Mouse (Mus musculus) hindbrain, embryonic 16.5 days (tissue): ENCODE measurements at regions not wholly inside any gene's neighbourhood (a gene's known extent, or its start where the extent isn't known, plus 50 kb on each side); places are given as distances from the start of the nearest gene placed in this dataset.
A peak's percentile ranks its signal among the peaks of the same experiment; 100 is the strongest.

Experiments
- ATAC-seq: fragments of 200-750 bp; cut with Nextera tagmentation; 2 replicates; pipeline ENCODE4 v1.8.0; 2017; ENCODE audit warnings: moderate TSS enrichment, moderate library complexity
- H3K27ac ChIP-seq: fragments of 300-500 bp; sonication (generic); 2 replicates; pipeline ENCODE4 v1.5.1; 2014; ENCODE audit warnings: low read depth, mild to moderate bottlenecking, control low read depth, low read length, moderate library complexity
- H3K27me3 ChIP-seq: fragments of 300-500 bp; sonication (generic); replicated peaks from 2 replicates; pipeline ENCODE4 v1.6.1; 2014; ENCODE audit warnings: low read length; ENCODE audit not compliant: control insufficient read depth, insufficient read depth
- H3K36me3 ChIP-seq: fragments of 300-500 bp; sonication (generic); 2 replicates; pipeline ENCODE4 v1.6.1; 2014; ENCODE audit warnings: mild to moderate bottlenecking, low read length, moderate library complexity, mixed read lengths; ENCODE audit not compliant: control insufficient read depth, insufficient read depth
- H3K4me1 ChIP-seq: fragments of 300-500 bp; sonication (generic); 2 replicates; pipeline ENCODE4 v1.6.1; 2014; ENCODE audit warnings: low read depth, low read length; ENCODE audit not compliant: control insufficient read depth, insufficient read depth
- H3K4me2 ChIP-seq: fragments of 300-500 bp; sonication (generic); 2 replicates; pipeline ENCODE4 v1.6.1; 2014; ENCODE audit warnings: mild to moderate bottlenecking, low read length, control low read depth, moderate library complexity
- H3K4me3 ChIP-seq: fragments of 300-500 bp; sonication (generic); 2 replicates; pipeline ENCODE4 v1.5.1; 2014; ENCODE audit warnings: mild to moderate bottlenecking, low read length, control low read depth, moderate library complexity
- H3K9ac ChIP-seq: fragments of 300-500 bp; sonication (generic); 2 replicates; pipeline ENCODE4 v1.6.1; 2014; ENCODE audit warnings: low read depth, mild to moderate bottlenecking, control low read depth, low read length, moderate library complexity
- H3K9me3 ChIP-seq: fragments of 300-500 bp; sonication (generic); 2 replicates; pipeline ENCODE4 v1.6.1; 2014; ENCODE audit warnings: mild to moderate bottlenecking, low read length, moderate library complexity; ENCODE audit not compliant: control insufficient read depth
- WGBS: fragments of 180-500 bp; shearing (Covaris S2); extraction: QIAGEN DNeasy Blood & Tissue Kit; methylation state at CpG from one replicate; pipeline ENCODE4 v1.1.7; 2014; 5-methylcytosine and 5-hydroxymethylcytosine counted together

- Histone ChIP-seq H3K4me3 (no peak overlapping the region), H3K9ac (no peak overlapping the region), H3K4me2 (no peak overlapping the region), H3K9me3 (no peaks in the 10 kb centered on the region), H3K27ac (no peak overlapping the region), H3K27me3 (no peaks in the 10 kb centered on the region), H3K4me1 (no peaks in the 10 kb centered on the region), H3K36me3 (no peaks in the 10 kb centered on the region)
- WGBS, result 78% methylated on average over 3 of the region's 3 CpGs
- ATAC-seq, result no peak
Measured at GRCm38 (mm10) chr16:13041356-13041755, 68.1 kb upstream of the Ercc4 start.

- no peaks in the 10 kb centered on the region for H3K36me3 ChIP-seq
- no peaks in the 10 kb centered on the region for H3K27me3 ChIP-seq
- H3K27ac ChIP-seq, result no peak overlapping the region
- no peaks in the 10 kb centered on the region for H3K9me3 ChIP-seq
- H3K4me2 ChIP-seq, result no peak overlapping the region
- no peak overlapping the region for H3K9ac ChIP-seq
- H3K4me1 ChIP-seq, result no peaks in the 10 kb centered on the region
- no peak for ATAC-seq
- no peak overlapping the region for H3K4me3 ChIP-seq
- 72% methylated on average over 10 of the region's 10 CpGs for WGBS
Measured at GRCm38 (mm10) chr16:13045079-13045590, 64.3 kb upstream of the Ercc4 start.

DNA sequence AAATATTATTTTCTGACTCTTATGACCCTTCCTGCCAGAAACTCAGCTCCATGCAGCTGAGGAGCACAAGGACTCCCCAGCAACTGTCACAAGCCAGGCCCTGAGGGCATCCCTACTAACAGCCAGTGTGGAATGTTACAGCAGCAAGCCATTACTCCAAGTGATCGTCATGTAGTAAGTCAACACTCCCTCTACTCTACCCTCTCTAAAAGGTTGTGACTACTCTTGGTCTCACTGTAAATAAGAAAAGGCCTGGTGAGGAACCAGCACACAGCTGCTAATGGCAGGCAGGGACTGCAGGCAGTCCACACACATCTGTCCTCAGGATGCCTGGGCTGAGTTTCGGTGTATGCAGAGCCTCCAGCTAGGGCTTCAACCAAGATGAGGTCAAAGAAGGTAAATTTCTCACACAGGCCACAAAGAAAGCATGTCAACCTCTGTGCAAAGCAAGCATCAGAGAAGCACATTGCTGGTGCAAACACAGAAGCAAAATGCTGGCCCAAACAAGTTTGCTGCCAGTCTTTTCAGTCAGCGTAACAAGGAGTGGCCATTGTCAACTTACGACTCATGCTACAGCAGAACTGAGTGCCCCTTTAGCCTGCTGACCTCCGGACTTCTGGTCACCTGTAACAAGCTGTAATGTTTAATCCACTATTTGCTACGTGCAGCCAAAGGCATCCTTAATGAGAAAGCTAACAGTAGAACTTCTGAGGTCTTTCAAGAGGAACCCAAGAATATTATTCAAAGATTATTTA is 62.9 kb upstream of the Ercc4 start:
- H3K4me3 ChIP-seq, result no peak overlapping the region
- no peak overlapping the region for H3K9ac ChIP-seq
- no peak overlapping the region for H3K27ac ChIP-seq
- no peaks in the 10 kb centered on the region for H3K9me3 ChIP-seq
- 80% methylated on average over 6 of the region's 6 CpGs for WGBS
- H3K27me3 ChIP-seq, result no peaks in the 10 kb centered on the region
- no peaks in the 10 kb centered on the region for H3K36me3 ChIP-seq
- no peak for ATAC-seq
- H3K4me1 ChIP-seq, result no peaks in the 10 kb centered on the region
- H3K4me2 ChIP-seq, result no peak overlapping the region

- Histone ChIP-seq H3K36me3 (no peaks in the 10 kb centered on the region), H3K9me3 (no peaks in the 10 kb centered on the region), H3K4me3 (no peak overlapping the region), H3K27me3 (no peaks in the 10 kb centered on the region), H3K27ac (no peak overlapping the region), H3K4me1 (no peaks in the 10 kb centered on the region), H3K9ac (no peak overlapping the region), H3K4me2 (no peak overlapping the region)
- no peak for ATAC-seq
- WGBS, result 95% methylated on average over 4 of the region's 4 CpGs
Measured at GRCm38 (mm10) chr16:13049321-13049720, 60.2 kb upstream of the Ercc4 start.

GRCm38 (mm10) chr16:13050225-13050892 is 59.1 kb upstream of the Ercc4 start:
- H3K4me1 ChIP-seq, result no peaks in the 10 kb centered on the region
- 57% methylated on average over 8 of the region's 8 CpGs for WGBS
- ATAC-seq, result no peak
- no peak overlapping the region for H3K4me2 ChIP-seq
- H3K27ac ChIP-seq, result peak overlapping the region; percentile 31; the same call in 1 of the 2 replicates
- no peaks in the 10 kb centered on the region for H3K36me3 ChIP-seq
- H3K4me3 ChIP-seq, result no peak overlapping the region
- no peak overlapping the region for H3K9ac ChIP-seq
- H3K9me3 ChIP-seq, result no peaks in the 10 kb centered on the region
- H3K27me3 ChIP-seq, result no peaks in the 10 kb centered on the region

DNA sequence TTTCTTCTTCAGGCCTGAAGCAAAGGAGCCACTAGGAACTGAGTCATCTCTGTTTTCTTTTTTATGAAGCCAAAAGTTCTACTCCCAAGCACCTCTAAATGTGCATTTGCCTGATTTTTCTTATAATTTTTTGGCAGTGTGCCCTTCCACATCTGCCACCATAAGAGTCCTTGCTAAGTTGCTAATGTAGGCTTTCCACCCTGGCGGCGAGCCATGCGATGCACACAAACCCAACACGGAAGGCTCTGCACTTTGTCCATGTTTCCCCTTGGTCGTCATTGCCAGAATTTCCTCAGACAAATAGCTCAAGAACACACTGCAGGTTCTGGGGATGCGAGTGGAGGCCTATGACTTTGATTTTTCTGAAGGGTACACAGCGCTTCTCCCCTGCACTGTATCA is 54.5 kb upstream of the Ercc4 start:
- Histone ChIP-seq H3K36me3 (no peaks in the 10 kb centered on the region), H3K4me1 (no peaks in the 10 kb centered on the region), H3K27me3 (no peaks in the 10 kb centered on the region), H3K4me3 (no peak overlapping the region), H3K9ac (no peak overlapping the region), H3K9me3 (no peaks in the 10 kb centered on the region), H3K4me2 (no peak overlapping the region), H3K27ac (no peak overlapping the region)
- WGBS, result 88% methylated on average over 7 of the region's 7 CpGs
- ATAC-seq, result no peak
